Mouse (Mus musculus) layer of hippocampus, postnatal 10 days (tissue): ENCODE results near the gene Kcnab3. TPM values are rescaled to one million over a fixed set of nuclear protein-coding genes. Genes with fewer than 3 reads are reported as not detected.

Source experiments
- DNase-seq, 2 experiments: peaks; one replicate each; pipeline ENCODE4 v3.0.0; 2021; ENCODE audit warnings: low spot score in 2 of 2
- total RNA-seq, 2 experiments: library from RNA; stranded (reverse); gene quantifications; 2 replicates each; pipeline ENCODE4 v1.2.3; 2021

Kcnab3 gene
- total RNA-seq, 2 experiments from 2014 or later, result 12.3 to 14.7 TPM

DNA sequence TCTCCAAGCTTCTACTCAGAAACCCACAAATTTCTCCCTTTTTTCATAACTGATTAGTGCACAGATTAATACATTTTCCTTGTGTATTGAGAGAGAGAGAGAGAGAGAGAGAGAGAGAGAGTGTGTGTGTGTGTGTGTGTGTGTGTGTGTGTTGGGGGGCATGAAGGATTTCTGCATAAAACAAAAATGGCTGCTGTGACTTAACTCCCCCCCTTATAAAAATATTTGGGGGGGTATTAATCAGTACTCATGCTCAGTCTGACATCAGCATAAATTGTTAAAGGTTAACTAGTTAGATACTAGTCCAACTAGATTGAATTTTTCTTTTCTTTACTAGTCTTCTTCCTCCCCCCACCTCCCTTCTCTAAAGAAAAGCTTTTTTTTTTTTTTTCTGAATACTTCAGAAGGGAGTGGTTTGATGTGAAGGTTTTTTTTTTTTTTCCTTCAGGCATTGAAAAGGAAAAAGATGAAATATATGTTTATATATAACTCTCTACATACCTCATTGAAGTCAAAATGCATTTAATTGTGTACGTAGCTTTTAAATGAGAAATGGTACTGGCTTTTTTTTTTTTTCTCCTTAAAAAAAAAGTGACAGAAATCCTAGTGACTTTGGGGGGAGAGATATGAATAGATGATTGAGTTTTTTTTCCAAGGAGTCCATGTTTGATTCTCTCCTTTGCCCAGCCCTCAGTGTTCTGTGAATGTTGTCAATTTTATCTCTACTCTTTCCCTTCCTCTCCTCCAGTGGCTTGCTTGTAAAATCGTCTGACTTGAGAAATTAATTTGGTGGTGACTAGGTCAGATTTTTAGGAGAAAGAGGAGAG is 44.1 kb downstream of the Kcnab3 start:
- DNase-seq, result no peak

DNA sequence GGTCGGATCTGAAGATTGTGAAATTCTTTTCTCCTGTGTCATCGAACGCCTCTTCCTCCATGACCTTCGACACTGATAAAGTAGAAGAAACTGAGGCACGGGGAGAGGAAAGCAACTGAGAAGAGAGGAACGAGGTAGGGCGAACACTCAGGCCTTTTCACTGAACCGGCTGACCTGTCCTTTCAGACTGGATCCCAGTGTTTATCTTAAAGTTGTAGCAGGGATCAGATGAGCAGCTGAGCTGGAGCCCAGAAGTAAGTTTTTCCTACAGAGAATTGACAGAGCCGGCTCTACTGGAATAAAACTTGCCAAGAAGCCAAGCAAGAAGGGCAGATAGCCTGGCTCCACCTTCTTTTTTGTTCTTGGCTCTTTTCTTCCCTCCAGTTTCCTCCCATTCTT is 44.8 kb downstream of the Kcnab3 start:
- DNase-seq, result no peak

DNA sequence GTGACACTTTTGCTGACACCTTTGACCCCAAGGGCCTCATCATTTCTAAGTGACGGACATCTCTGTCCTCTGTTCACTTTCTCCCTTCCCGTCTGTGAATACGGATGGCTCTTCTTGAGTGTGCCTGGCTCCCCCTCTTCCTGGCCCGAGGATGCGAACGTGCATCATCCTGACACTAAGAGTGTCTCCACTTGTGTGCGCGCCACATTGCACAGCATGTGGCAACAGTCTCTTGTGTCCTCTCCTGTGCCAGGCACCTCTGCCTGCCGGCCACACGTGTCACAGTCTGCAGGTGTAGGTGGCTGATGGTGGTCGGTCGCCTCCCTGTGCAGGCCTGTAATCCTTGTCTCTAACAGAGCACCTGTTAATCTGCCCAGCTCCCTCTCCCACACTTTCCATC is 45.5 kb downstream of the Kcnab3 start:
- no peak for DNase-seq

DNA sequence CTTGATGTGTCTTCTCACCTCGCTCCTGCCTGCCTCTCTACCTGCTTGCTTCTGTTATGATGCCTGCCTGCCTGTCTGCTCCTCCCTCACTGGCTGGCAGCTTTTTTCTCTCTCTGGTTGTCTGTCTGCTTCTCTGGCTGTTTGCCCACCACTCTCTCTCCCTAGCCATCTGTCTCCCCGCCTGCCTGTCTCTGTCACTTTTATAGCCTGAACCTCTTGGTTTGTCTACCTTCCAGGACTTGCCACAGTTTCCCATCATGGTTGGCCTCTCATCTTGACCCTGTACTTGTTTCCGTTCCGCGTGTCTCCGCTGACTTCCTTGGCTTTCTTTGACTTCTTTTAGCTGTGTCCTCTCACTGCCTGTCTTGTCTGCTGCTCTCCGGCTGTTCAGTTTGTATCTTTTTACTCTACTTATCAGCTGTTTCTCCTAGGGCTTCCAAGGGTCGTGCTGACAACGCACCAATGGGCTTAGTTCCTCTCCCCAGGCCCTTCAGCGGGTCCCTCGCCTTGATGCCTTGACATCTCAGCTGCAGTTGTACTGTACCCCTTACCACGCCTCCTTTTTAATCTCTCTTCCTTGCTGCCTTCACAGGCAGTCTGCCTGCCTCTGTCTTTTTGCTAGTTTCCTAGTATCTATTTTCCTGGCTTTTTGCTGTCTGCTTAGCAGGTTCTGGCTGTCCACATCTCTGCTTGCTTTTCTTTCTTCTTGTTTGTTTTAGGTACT is 46.2 kb downstream of the Kcnab3 start:
- peak; percentile 80 for DNase-seq

DNA sequence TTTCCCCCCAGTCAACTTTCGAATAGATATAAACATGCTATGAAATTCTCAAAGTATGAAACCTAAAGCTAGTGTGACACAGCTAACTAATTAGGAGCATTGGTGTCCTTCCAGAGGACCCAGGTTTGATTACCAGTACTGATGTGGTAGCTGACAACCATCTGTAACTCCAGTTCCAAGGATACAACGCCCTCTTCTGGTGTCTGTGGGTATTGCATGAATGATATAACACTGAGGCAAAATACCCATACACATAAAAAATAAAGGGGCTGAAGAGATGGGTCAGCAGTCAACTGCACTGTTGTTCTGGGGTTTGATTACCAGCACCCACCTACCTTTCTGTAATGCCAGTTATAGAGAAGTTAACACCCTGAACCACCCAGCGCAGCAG is 46.7 kb downstream of the Kcnab3 start:
- no peak for DNase-seq

DNA sequence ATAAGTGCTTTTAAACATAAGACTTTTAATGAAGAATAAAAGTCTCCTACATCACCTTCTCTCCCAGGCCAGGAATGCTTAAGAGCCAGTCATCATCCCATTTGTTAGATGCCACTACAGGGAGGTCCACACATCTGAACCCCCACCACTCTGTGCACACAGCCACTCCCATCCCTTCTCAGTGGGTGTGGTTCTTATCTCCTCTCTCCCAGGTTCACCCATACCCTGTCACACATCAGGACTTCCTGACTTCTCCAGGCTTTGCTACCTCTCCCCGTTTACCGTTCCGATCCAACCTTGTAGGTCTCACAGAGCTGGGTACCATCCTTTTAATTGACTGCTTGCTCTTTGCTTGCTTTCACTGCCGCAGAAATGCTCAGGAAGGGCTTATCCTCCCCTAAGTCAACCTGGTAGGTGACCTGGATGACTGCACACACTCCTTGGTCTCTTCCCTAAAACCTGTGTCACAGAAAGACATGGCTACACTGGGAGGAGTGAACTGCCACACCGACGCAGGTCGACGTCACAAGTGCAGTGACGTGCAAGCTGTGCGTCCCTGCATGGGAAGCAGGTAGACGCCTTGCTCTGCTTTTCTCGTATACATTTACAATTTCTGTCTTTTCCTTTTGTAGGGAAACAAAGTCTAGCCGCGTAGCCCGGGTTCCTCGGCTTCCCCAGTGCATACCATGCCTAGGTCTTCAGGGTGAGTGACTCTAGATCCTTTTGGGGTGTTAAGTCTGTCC is 47.3 kb downstream of the Kcnab3 start:
- no peak for DNase-seq

DNA sequence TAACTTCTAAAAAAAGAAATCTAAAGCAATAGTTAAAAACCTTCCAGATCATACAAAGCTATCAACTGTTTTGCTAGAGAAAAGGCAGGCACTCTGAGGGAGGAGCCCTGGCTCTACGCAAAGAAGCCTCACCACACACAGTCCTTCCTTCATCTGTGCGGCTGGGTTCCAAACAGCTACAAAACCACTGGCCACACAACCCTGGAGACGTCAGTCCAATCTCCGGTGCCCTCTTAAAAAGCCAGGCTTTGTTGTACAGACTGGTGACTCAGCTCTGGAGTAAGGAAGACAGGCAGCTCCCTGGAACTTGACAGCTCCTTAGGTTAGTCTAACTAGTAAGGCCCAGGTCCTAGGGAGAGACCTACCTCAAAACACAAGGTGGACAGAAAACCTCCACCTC is 49.6 kb downstream of the Kcnab3 start:
- no peak for DNase-seq

DNA sequence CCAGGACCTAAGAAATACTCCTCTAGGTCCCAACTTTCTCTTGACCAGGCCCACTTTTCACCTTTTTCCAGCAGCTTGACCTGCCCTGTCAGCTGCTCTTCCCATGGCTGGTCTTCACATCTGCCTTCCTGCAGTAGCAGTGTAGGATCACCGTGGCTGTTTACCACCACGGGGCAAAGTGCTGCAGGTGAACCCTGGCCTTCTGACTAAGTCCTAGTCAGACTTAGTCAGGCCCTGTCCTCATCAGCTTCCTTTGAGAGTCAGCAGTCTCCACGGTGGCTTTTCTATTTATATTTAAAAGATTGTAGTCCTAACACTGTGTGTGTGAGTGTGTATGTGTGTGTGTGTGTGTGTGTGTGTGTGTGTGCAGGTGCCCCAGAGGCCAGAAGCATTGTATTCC is 51.7 kb downstream of the Kcnab3 start:
- no peak for DNase-seq

DNA sequence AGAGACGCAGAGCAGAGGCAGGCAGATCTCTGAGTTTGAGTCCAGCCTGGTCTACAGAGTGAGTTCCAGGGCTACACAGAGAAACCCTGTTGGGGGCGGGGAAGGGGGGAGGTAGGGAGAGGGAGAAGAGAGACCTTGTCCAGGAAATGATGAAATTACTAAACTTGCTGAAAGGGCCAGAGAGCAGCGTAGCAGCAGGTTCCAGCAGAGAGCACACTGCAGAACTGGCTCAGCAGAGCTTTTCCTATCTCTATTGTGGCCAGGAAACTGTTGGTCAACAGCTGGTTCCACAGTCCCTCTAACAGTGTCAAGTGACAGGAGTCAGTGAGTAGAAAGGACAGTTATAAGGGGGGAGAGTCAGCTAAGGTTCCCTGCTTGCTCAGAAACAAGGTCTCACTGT is 53.5 kb downstream of the Kcnab3 start:
- no peak for DNase-seq

DNA sequence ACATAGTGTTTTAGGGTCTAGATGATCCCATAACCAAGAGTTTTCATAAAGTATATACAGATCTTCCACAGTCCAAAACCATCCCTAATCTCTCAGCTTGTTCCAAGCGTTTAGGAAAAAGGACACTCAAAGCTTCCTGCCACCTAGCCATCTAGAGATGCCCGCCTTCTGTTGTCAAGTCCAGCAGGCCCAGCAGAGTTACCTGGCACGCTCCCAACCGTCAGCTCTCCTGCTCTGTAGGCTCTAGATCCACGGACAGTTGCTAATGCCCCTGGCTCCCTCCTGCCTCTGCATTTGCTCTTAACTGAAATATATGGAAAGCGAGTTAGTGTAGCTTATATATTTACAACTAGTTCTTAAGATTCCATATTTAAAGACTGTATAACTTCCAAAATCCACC is 55.3 kb downstream of the Kcnab3 start:
- DNase-seq, result no peak

Other genes starting within 250 kb of the Kcnab3 start
- gene Vamp2, start 237.8 kb upstream of the Kcnab3 start, total RNA-seq, result 1,000 to 10,000 TPM in 1 of 2 experiments, 100 to 1,000 TPM in 1; 909 to 1,029 TPM
- 10 to 100 TPM; 54.4 to 67.2 TPM for gene Per1, start 231.0 kb upstream of the Kcnab3 start, total RNA-seq
- under 1 TPM; 0.54 to 0.96 TPM for gene Hes7, start 205.9 kb upstream of the Kcnab3 start, total RNA-seq
- gene 9130213A22Rik, start 203.7 kb upstream of the Kcnab3 start, total RNA-seq, result under 1 TPM; 0.59 to 0.89 TPM
- gene Aloxe3, start 200.4 kb upstream of the Kcnab3 start, total RNA-seq, result 1 to 10 TPM; 5.8 to 6.6 TPM
- gene Alox12b, start 169.3 kb upstream of the Kcnab3 start, total RNA-seq, result under 1 TPM; 0.27 to 0.31 TPM
- gene Alox8, start 128.4 kb upstream of the Kcnab3 start, total RNA-seq, result 1 to 10 TPM; 5.2 to 6.9 TPM
- gene Gucy2e, start 89.2 kb upstream of the Kcnab3 start, total RNA-seq, result under 1 TPM; 0.60 to 0.94 TPM
- 10 to 100 TPM; 16.6 to 18.2 TPM for gene Cntrob, start 2.5 kb upstream of the Kcnab3 start, total RNA-seq
- 10 to 100 TPM; 74.5 to 83.6 TPM for gene Trappc1, start 2.3 kb upstream of the Kcnab3 start, total RNA-seq
- gene Rnf227, start 14.2 kb downstream of the Kcnab3 start, total RNA-seq, result 10 to 100 TPM; 72.6 to 76.6 TPM
- 100 to 1,000 TPM; 540 to 617 TPM for gene Chd3, start 43.1 kb downstream of the Kcnab3 start, total RNA-seq
- gene Naa38, start 69.2 kb downstream of the Kcnab3 start, total RNA-seq, result 10 to 100 TPM; 84.1 to 95.1 TPM
- gene Cyb5d1, start 69.4 kb downstream of the Kcnab3 start, total RNA-seq, result 10 to 100 TPM; 28.4 to 40.6 TPM
- 1 to 10 TPM; 2.1 to 2.7 TPM for gene Tmem88, start 72.0 kb downstream of the Kcnab3 start, total RNA-seq
- 10 to 100 TPM; 47.0 to 50.5 TPM for gene Kdm6b, start 87.4 kb downstream of the Kcnab3 start, total RNA-seq
- gene Dnah2, start 222.9 kb downstream of the Kcnab3 start, total RNA-seq, result 1 to 10 TPM; 8.0 to 8.6 TPM
- 100 to 1,000 TPM; 203 to 217 TPM for gene Efnb3, start 233.9 kb downstream of the Kcnab3 start, total RNA-seq